Mouse (Mus musculus): ENCODE results near the gene Olfr654.
A peak's percentile ranks its signal among the peaks of the same experiment; 100 is the strongest.

Gene Olfr654

GRCm38 (mm10) chr7:104586725-104587124 is at the start of gene Olfr654:
Gene Olfr654, plus strand, starts transcription at chr7:104587025.
- no peak for DNase-seq (ENCODE audit: low read depth, low spot score)

DNA sequence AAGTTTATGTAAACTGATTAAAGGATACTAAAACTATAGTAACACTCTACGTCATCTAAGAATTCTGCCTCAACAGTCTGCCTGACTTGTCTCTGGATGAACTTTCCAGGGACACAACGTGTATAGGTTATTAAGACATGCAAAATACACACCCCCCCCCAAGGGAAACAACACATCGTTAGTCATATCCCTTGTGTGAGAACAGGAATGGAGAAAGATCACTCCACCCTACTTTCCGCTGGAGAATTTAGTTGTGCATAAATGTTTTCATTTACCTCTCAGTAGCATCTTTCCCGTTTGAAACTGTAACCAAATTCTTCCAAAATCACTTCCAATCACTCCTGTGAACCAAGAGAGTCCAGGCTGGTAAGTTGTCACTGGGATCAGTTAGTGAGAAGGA is 37.0 kb upstream of the Olfr654 start, which contains the start of gene Olfr651:
Gene Olfr651, plus strand, starts transcription at position 301 of the 400 bp plus-strand sequence.
- no peak for DNase-seq (ENCODE audit: low read depth, low spot score)

DNA sequence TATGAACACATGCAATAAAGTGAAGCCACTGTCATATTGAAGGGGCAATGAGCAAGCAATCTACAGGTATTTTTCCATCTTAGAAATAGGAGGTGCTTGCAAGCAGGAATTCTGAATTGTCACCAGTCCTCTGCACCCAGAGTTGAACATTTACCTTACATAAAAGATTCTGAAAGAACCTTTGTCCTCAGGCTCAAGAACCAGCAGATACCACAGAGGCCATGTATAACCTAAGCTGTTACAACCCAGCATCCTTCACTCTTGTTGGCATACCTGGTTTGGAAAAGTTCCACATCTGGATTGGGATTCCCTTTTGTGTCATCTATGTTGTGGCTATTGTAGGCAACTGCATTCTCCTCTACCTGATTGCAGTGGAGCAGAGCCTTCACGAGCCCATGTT is 34.1 kb upstream of the Olfr654 start:
- DNase-seq (ENCODE audit: low read depth, low spot score), result no peak

GRCm38 (mm10) chr7:104560601-104561000 is 26.2 kb upstream of the Olfr654 start, which contains the start of gene Olfr652:
Gene Olfr652, plus strand, starts transcription at chr7:104560901.
- no peak for DNase-seq (ENCODE audit: low read depth, low spot score)

- DNase-seq (ENCODE audit: low read depth, low spot score), result no peak
These were observed 9.8 kb upstream of the Olfr654 start, which contains the start of gene Olfr653 for GRCm38 (mm10) chr7:104577014-104577413. Gene Olfr653, plus strand, starts transcription at chr7:104577314.

DNA sequence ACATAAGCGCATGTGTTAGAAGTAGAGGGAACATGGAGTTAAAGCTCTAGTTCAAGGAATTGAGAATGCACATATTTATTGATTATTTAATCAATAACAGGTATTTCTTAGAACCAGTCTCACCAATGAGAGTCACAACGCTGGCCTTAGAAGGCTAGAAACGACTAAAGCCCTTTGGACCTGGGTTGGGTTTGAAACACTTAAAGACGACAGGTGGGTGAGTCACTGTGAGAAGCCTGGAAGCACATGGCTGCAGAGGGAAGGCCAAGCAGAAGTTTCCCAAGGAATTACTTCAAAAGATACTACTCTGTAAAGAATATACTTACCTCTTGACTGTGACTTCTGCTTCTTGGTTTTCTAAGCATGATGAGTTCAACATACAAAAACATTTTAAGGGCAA is 6.0 kb upstream of the Olfr654 start:
- DNase-seq (ENCODE audit: low read depth, low spot score), result no peak

GRCm38 (mm10) chr7:104581429-104581828 is 5.4 kb upstream of the Olfr654 start:
- DNase-seq (ENCODE audit: low read depth, low spot score), result no peak

DNA sequence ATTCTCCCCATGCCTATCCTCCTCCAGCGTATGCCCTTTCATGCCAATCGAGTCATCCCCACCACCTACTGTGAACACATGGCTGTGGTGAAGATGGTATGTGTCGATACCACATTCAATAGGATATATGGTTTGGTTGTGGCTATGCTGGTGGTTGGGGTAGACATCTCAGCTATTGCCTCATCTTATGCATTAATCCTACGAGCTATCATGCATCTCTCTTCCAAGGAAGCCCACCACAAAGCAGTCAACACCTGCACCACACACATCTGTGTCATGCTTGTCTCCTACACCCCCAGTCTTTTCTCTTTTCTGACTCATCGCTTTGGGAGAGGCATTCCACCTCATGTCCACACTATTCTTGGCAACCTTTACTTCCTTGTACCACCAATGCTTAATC is 1.4 kb downstream of the Olfr654 start:
- no peak for DNase-seq (ENCODE audit: low read depth, low spot score)

- DNase-seq (ENCODE audit: low read depth, low spot score), result no peak
These were observed 14.9 kb downstream of the Olfr654 start, which contains the start of gene Olfr655 for GRCm38 (mm10) chr7:104601679-104602078. Gene Olfr655, minus strand, starts transcription at chr7:104601779.

GRCm38 (mm10) chr7:104603173-104603572 is 16.3 kb downstream of the Olfr654 start:
- DNase-seq (ENCODE audit: low read depth, low spot score), result peak; percentile 55

GRCm38 (mm10) chr7:104604727-104605126 is 17.9 kb downstream of the Olfr654 start:
- DNase-seq (ENCODE audit: low read depth, low spot score), result no peak

DNA sequence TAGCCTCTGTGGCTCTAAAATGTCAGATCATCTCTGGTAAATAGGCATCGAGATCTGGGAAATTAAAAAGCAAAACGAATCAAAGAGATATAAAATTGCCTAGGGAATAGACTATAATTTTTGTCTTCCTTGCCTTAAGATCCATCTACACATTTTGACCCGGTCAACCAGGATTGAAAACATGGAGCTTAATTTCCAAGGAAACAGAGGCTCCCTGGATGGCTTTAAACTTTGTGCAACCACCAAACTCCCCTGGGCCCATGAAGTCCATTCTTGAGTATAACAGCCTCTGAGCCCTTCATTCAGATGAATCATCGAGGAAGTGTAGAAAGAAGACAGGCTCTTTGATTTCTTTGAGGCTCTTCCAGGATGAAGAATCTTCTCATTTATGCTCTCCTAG is 26.8 kb downstream of the Olfr654 start, which contains the start of gene Olfr656:
Gene Olfr656, plus strand, starts transcription at position 301 of the 400 bp plus-strand sequence.
- no peak for DNase-seq (ENCODE audit: low read depth, low spot score)

DNA sequence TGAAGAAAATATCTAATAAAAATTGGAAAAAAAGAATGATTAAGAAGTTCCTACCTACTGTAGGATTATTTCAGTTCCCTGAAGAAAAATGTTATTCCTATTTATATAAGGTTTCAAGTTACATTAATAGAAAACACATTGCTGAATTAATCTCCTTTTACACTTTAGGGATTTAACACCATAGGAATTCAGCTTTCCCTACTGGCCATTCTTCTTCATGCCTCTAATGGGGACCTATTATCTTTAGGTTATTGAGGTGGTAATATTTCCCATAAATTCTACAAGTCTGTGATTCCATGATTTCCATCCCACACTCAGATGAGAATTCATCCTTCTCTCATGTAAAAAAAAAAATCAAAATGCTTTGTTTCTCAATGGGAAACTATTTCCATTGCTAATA is 37.7 kb downstream of the Olfr654 start, which contains the start of gene Olfr657:
Gene Olfr657, plus strand, starts transcription at position 301 of the 400 bp plus-strand sequence.
- no peak for DNase-seq (ENCODE audit: low read depth, low spot score)
